Mouse (Mus musculus) heart, embryonic 16.5 days (tissue): ENCODE data around the gene Zfp36l1. TPM values are rescaled to one million over a fixed set of nuclear protein-coding genes. Genes with fewer than 3 reads are reported as not detected.

Experiments
- ATAC-seq: fragments of 200-750 bp; cut with Nextera tagmentation; replicated peaks from 2 replicates; pipeline ENCODE4 v1.8.0; 2017; ENCODE audit warnings: moderate number of reproducible peaks; ENCODE audit not compliant: insufficient read depth, low FRiP score; ENCODE audit errors: extremely low read depth
- H3K27ac ChIP-seq: fragments of 300-500 bp; sonication (generic); 2 replicates; pipeline ENCODE4 v1.5.1; 2014; ENCODE audit warnings: mild to moderate bottlenecking, low read length, control low read depth, moderate library complexity
- H3K27me3 ChIP-seq: fragments of 300-500 bp; sonication (generic); 2 replicates; pipeline ENCODE4 v1.6.1; 2014; ENCODE audit warnings: low read length, mixed read lengths; ENCODE audit not compliant: control insufficient read depth, insufficient read depth
- H3K36me3 ChIP-seq: fragments of 300-500 bp; sonication (generic); 2 replicates; pipeline ENCODE4 v1.6.1; 2014; ENCODE audit not compliant: control insufficient read depth, insufficient read depth
- H3K4me1 ChIP-seq: fragments of 300-500 bp; sonication (generic); 2 replicates; pipeline ENCODE4 v1.6.1; 2014; ENCODE audit warnings: low read length, mixed read lengths; ENCODE audit not compliant: control insufficient read depth, insufficient read depth
- H3K4me2 ChIP-seq: fragments of 300-500 bp; sonication (generic); 2 replicates; pipeline ENCODE4 v1.6.1; 2014; ENCODE audit warnings: low read depth, mild to moderate bottlenecking, control low read depth, low read length
- H3K4me3 ChIP-seq: fragments of 300-500 bp; sonication (generic); 2 replicates; pipeline ENCODE4 v1.5.1; 2014; ENCODE audit warnings: mild to moderate bottlenecking, control low read depth, low read length
- H3K9ac ChIP-seq: fragments of 300-500 bp; sonication (generic); 2 replicates; pipeline ENCODE4 v1.6.1; 2014; ENCODE audit warnings: low read length, control low read depth
- H3K9me3 ChIP-seq: fragments of 300-500 bp; sonication (generic); replicated peaks from 2 replicates; pipeline ENCODE4 v1.6.1; 2016; ENCODE audit warnings: low read length; ENCODE audit not compliant: control insufficient read depth
- WGBS: fragments of 180-500 bp; shearing (Covaris S2); extraction: QIAGEN DNeasy Blood & Tissue Kit; methylation state at CpG from one replicate; pipeline ENCODE4 v1.1.7; 2014; 5-methylcytosine and 5-hydroxymethylcytosine counted together
- polyA plus RNA-seq: library from polyadenylated mRNA; unstranded; fragments of >200 nt; fragmentation: Nextera tagmentation; extraction: Ambion mirVana; gene quantifications from 2 replicates; pipeline ENCODE4 v1.2.1, GENCODE M21; 2015

Zfp36l1 gene
- polyA plus RNA-seq, 1 experiment from 2014 or later = 85.5 TPM

DNA sequence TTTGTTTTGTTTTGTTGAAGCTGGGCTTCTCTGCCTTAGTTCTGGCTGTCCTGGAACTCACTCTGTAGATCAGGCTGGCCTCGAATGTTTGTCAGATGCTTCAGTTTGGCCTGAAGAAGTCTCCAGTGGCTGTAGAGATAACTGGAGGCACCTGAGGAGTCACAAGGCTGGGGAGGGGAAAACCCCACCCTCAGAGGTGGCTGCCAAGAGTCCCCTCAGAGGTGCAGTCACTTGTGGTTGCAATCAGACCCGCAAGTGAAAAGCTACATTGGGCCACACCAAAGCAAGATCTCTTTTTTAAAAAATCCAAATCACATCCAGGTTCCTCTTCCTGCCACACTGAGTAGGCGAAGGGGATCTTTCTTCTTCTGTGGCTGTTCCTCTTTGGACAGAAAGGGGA lies 43.8 kb downstream of the Zfp36l1 start:
- 77% methylated on average over 3 of the region's 3 CpGs for WGBS
- Histone ChIP-seq H3K9me3 (no peaks in the 10 kb centered on the region), H3K4me2 (no peak overlapping the region), H3K4me3 (no peak overlapping the region), H3K27ac (no peak overlapping the region), H3K4me1 (peaks cover 4% of the 10 kb centered on the region), H3K36me3 (no peaks in the 10 kb centered on the region), H3K9ac (no peak overlapping the region), H3K27me3 (no peaks in the 10 kb centered on the region)
- ATAC-seq = no peak

DNA sequence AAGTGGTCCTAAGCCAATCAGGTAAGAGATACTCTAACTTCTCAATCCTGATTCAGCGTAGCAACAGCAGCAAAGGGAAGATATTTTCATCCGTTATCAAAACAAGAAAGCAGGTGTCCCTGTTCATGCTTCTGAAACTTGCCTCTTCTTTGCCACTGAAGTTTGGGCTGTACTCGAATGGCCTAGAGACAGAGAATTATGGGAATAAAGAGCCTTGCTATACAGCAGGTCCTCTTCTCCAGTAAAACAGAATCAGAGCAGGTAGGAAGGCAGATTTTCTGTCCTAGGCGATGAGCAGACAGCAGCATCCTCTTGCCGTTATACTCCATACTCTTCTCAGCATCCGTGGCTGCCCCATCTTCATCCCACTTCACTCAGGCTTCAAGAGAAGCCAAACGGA lies 44.8 kb downstream of the Zfp36l1 start:
- no peak overlapping the region for H3K4me2 ChIP-seq
- no peak overlapping the region for H3K4me3 ChIP-seq
- H3K9ac ChIP-seq = no peak overlapping the region
- ATAC-seq = no peak
- H3K36me3 ChIP-seq = no peaks in the 10 kb centered on the region
- H3K9me3 ChIP-seq = no peaks in the 10 kb centered on the region
- no peak overlapping the region for H3K27ac ChIP-seq
- H3K27me3 ChIP-seq = no peaks in the 10 kb centered on the region
- peaks cover 14% of the 10 kb centered on the region for H3K4me1 ChIP-seq
- 79% methylated on average over 7 of the region's 7 CpGs for WGBS

DNA sequence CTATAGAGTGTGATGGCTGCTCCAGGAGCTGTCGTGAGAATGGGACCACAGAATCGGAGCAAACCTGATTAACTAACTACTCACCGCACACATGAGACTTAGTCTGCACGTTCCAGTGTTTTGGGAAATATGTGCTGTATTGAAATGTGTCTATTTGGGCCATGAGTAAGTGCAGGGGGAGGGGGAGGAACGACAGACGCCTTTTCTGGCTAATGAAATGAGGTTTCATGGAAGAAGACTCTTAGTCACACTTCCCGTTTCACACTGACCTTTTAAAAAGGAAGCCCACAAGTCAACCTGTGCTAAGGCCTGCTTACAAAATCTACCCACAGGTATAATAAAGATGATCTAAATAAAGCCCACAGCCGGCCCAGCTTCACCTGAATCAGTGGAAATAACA lies 47.8 kb downstream of the Zfp36l1 start:
- 85% methylated on average over 8 of the region's 8 CpGs for WGBS
- no peaks in the 10 kb centered on the region for H3K36me3 ChIP-seq
- H3K9me3 ChIP-seq = no peaks in the 10 kb centered on the region
- no peaks in the 10 kb centered on the region for H3K27me3 ChIP-seq
- H3K4me3 ChIP-seq = no peak overlapping the region
- no peak overlapping the region for H3K27ac ChIP-seq
- H3K4me2 ChIP-seq = no peak overlapping the region
- peaks cover 41% of the 10 kb centered on the region for H3K4me1 ChIP-seq
- no peak for ATAC-seq
- H3K9ac ChIP-seq = no peak overlapping the region

DNA sequence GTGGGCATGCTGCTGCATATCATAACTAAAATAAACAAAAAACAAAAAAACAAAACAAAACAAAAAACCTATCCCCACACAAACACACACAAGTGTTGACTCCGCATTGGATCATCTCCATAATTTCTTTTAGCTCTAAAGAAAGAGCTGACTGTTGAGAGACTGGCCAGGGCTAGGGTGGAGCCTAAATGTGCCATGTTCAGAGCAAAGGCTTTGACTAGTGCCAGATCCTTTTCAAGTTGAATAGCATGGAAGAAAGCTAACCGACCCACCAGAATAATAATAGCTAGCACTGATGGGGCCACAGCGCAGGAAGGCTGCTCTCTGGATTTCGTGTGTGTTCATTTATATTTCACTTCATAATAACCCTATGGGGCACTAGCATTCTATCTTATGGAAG lies 48.5 kb downstream of the Zfp36l1 start:
- Histone ChIP-seq H3K4me3 (no peak overlapping the region), H3K4me1 (peaks cover 45% of the 10 kb centered on the region), H3K27ac (no peak overlapping the region), H3K9me3 (no peaks in the 10 kb centered on the region), H3K36me3 (no peaks in the 10 kb centered on the region), H3K27me3 (no peaks in the 10 kb centered on the region), H3K9ac (no peak overlapping the region), H3K4me2 (no peak overlapping the region)
- WGBS = 72% methylated on average over 4 of the region's 4 CpGs
- ATAC-seq = no peak

GRCm38 (mm10) chr12:80063402-80064150 lies 49.2 kb downstream of the Zfp36l1 start:
- ATAC-seq = no peak
- Histone ChIP-seq H3K9me3 (no peaks in the 10 kb centered on the region), H3K4me2 (no peak overlapping the region), H3K36me3 (no peaks in the 10 kb centered on the region), H3K4me3 (no peak overlapping the region), H3K4me1 (peaks cover 45% of the 10 kb centered on the region), H3K27ac (peak overlapping the region; percentile 45), H3K27me3 (no peaks in the 10 kb centered on the region), H3K9ac (peak overlapping the region; percentile 14; the same call in 1 of the 2 replicates)
- 50% methylated on average over 7 of the region's 7 CpGs for WGBS

DNA sequence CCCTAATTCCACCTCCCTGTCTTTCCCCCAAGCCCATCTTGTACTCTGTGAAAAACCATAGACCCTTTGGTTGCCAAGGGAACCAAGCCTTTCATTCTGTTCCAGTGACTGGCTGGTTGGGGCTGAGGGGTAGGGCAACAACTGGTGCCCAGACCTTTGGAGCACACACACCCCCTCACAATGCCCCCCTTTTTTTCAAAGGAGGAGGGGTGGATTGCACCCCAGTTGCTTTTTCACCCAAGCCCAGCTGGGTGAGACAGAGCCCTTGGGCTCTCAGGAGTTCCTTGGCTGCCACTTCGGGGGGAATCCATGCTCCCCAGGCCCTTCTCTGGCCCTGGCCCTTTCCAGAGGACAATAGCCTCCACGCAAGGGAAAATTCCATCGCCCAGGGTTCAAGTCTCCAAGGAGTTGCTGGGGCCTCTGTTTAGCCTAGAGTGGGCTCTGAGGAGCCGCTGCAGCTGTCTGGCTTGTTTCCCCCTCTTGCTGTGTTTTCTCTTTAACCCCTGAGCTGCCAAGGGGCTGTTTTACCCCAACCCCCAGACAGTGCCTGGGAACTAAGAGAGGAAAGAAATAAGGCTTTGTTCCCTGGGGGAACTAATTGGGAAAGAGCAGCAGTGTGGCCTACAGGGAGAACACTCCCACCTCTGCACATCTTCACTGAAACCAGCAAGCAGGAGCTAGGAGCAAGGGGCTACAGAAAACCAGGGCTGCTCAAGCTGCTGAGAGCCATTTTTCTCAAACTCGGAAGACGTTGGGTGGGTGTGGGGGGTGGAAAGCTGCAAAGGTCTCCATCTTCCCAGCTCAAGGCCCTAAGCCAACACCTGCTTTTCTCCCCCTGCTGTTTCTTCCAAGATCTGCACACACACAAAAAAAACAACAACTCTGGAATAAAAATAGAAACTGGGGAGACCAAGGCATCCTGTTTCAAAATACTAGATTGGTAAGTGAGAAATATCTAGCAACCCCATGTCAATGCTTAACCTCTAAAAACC lies 50.1 kb downstream of the Zfp36l1 start:
- no peak overlapping the region for H3K4me3 ChIP-seq
- no peaks in the 10 kb centered on the region for H3K36me3 ChIP-seq
- H3K9ac ChIP-seq = peak overlapping the region; percentile 71
- H3K4me2 ChIP-seq = peak overlapping the region; percentile 1; the same call in 1 of the 2 replicates
- H3K27ac ChIP-seq = peak overlapping the region; percentile 93
- no peaks in the 10 kb centered on the region for H3K27me3 ChIP-seq
- WGBS = 17% methylated on average over 6 of the region's 6 CpGs
- H3K9me3 ChIP-seq = no peaks in the 10 kb centered on the region
- peaks cover 45% of the 10 kb centered on the region for H3K4me1 ChIP-seq
- peak; percentile 19; the same call in 1 of the 2 replicates for ATAC-seq

DNA sequence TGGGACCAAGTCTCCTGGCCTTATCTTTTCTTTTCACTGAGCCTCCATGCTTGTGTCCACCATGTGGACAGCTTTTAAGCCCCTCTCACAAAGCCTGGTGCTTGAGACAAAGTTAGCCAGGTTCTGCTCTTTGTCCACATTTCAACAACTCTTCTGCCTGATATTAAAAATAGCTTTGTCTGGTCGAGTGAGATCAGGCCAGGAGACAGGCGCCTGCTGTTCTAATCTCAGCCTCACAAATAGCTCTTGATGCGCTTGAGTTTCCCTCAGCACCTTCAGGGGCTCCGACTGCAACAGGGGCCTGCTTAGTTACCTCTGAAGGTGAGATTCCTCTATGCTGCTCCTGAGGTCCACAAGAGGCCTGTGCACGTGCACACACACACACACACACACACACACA lies 51.0 kb downstream of the Zfp36l1 start:
- peak; percentile 89 for ATAC-seq
- Histone ChIP-seq H3K27me3 (no peaks in the 10 kb centered on the region), H3K36me3 (no peaks in the 10 kb centered on the region), H3K4me3 (no peak overlapping the region), H3K4me2 (no peak overlapping the region), H3K9ac (no peak overlapping the region; the same call in 1 of the 2 replicates), H3K9me3 (no peaks in the 10 kb centered on the region), H3K4me1 (peaks cover 45% of the 10 kb centered on the region), H3K27ac (peak overlapping the region; percentile 93)
- 13% methylated on average over 5 of the region's 5 CpGs for WGBS

DNA sequence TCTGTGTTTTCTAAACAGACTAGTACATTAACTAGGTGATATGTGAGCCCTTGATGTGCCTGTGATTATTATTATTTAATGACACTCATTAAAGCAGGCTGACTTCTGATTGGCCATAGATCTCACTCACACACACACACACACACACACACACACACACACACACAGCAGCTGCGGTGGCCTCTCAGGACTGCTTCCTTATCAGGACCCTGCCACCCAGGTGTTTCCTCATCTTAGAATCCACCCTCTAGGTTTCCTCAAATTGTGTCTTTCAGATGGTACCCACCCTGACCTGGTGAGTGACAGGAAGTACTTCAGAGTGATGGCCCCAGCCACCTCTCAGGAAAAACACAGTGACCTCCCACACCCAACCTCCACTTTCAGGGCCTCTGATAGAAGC lies 52.0 kb downstream of the Zfp36l1 start:
- Histone ChIP-seq H3K9ac (no peak overlapping the region; the same call in 1 of the 2 replicates), H3K9me3 (no peaks in the 10 kb centered on the region), H3K4me1 (peaks cover 50% of the 10 kb centered on the region), H3K36me3 (no peaks in the 10 kb centered on the region), H3K4me2 (no peak overlapping the region), H3K27ac (peak overlapping the region; percentile 93), H3K4me3 (no peak overlapping the region), H3K27me3 (no peaks in the 10 kb centered on the region)
- 41% methylated on average over 1 of the region's 1 CpGs for WGBS
- ATAC-seq = no peak

- H3K9ac ChIP-seq = peak overlapping the region; percentile 37
- no peak overlapping the region for H3K4me2 ChIP-seq
- no peaks in the 10 kb centered on the region for H3K27me3 ChIP-seq
- H3K36me3 ChIP-seq = no peaks in the 10 kb centered on the region
- H3K4me1 ChIP-seq = peaks cover 50% of the 10 kb centered on the region
- H3K27ac ChIP-seq = peak overlapping the region; percentile 93
- no peak overlapping the region for H3K4me3 ChIP-seq
- WGBS = 51% methylated on average over 9 of the region's 9 CpGs
- no peak for ATAC-seq
- H3K9me3 ChIP-seq = no peaks in the 10 kb centered on the region
Measured at GRCm38 (mm10) chr12:80060338-80060737, 52.5 kb downstream of the Zfp36l1 start.
